Mouse (Mus musculus) embryonic facial prominence, embryonic 14.5 days (tissue): ENCODE results near the gene Dram1. TPM values are rescaled to one million over a fixed set of nuclear protein-coding genes. Genes with fewer than 3 reads are reported as not detected.
A peak's percentile ranks its signal among the peaks of the same experiment; 100 is the strongest.

Experiments used
- ATAC-seq: fragments of 200-750 bp; cut with Nextera tagmentation; 2 replicates; pipeline ENCODE4 v1.8.0; 2017; ENCODE audit warnings: low read depth, moderate number of reproducible peaks, moderate TSS enrichment
- DNase-seq: peaks from one replicate; pipeline ENCODE4 v3.0.0-alpha.2; 2015; ENCODE audit warnings: low spot score
- H3K27ac ChIP-seq: fragments of 300-500 bp; sonication (generic); replicated peaks from 2 replicates; pipeline ENCODE4 v1.5.1; 2014; ENCODE audit warnings: low read depth, mild to moderate bottlenecking, low read length, moderate library complexity
- H3K27me3 ChIP-seq: fragments of 300-500 bp; sonication (generic); replicated peaks from 2 replicates; pipeline ENCODE4 v1.6.1; 2014; ENCODE audit warnings: low read length; ENCODE audit not compliant: control insufficient read depth, insufficient read depth
- H3K36me3 ChIP-seq: fragments of 300-500 bp; sonication (generic); 2 replicates; pipeline ENCODE4 v1.6.1; 2014; ENCODE audit warnings: low read length, mixed read lengths; ENCODE audit not compliant: control insufficient read depth, insufficient read depth
- H3K4me1 ChIP-seq: fragments of 300-500 bp; sonication (generic); 2 replicates; pipeline ENCODE4 v1.6.1; 2014; ENCODE audit warnings: antibody characterized with exemption, low read length; ENCODE audit not compliant: control insufficient read depth, insufficient read depth
- H3K4me2 ChIP-seq: fragments of 300-500 bp; sonication (generic); 2 replicates; pipeline ENCODE4 v1.6.1; 2014; ENCODE audit warnings: low read depth, mild to moderate bottlenecking, low read length, moderate library complexity, mixed read lengths
- H3K4me3 ChIP-seq: fragments of 300-500 bp; sonication (generic); 2 replicates; pipeline ENCODE4 v1.5.1; 2014; ENCODE audit warnings: low read depth, mild to moderate bottlenecking, low read length
- H3K9ac ChIP-seq: fragments of 300-500 bp; sonication (generic); 2 replicates; pipeline ENCODE4 v1.6.1; 2014; ENCODE audit warnings: low read depth, mild to moderate bottlenecking, low read length, moderate library complexity, mixed read lengths
- H3K9me3 ChIP-seq: fragments of 300-500 bp; sonication (generic); 2 replicates; pipeline ENCODE4 v1.6.1; 2016; ENCODE audit warnings: low read length; ENCODE audit not compliant: control insufficient read depth
- WGBS: fragments of 180-500 bp; shearing (Covaris S2); extraction: QIAGEN DNeasy Blood & Tissue Kit; methylation state at CpG from one replicate; pipeline ENCODE4 v1.1.7; 2014; 5-methylcytosine and 5-hydroxymethylcytosine counted together
- polyA plus RNA-seq: library from polyadenylated mRNA; unstranded; fragments of >200 nt; fragmentation: Nextera tagmentation; extraction: Ambion mirVana; gene quantifications from 2 replicates; pipeline ENCODE4 v1.2.1, GENCODE M21; 2014

The Dram1 gene
- polyA plus RNA-seq, 1 experiment from 2014 or later, result 5.7 TPM

- ATAC-seq, result no peak
Observed at GRCm38 (mm10) chr10:88409751-88410150, 30.9 kb upstream of the Dram1 start.

GRCm38 (mm10) chr10:88407875-88408631 is 29.2 kb upstream of the Dram1 start:
- ATAC-seq, result no peak
- WGBS, result 89% methylated on average over 12 of the region's 12 CpGs

More at GRCm38 (mm10) chr10:88409751-88410150, 30.9 kb upstream of the Dram1 start:
- Histone ChIP-seq H3K27ac (no peak overlapping the region), H3K36me3 (no peaks in the 10 kb centered on the region), H3K4me1 (no peaks in the 10 kb centered on the region), H3K9ac (no peak overlapping the region), H3K4me3 (no peak overlapping the region), H3K27me3 (no peaks in the 10 kb centered on the region), H3K4me2 (no peak overlapping the region), H3K9me3 (no peaks in the 10 kb centered on the region)
- 55% methylated on average over 2 of the region's 2 CpGs for WGBS
- no peak for DNase-seq

GRCm38 (mm10) chr10:88405812-88406211 is 26.9 kb upstream of the Dram1 start:
- ATAC-seq (no peak), DNase-seq (no peak)
- Histone ChIP-seq H3K4me3 (no peak overlapping the region), H3K27ac (no peak overlapping the region), H3K4me1 (no peaks in the 10 kb centered on the region), H3K9me3 (no peaks in the 10 kb centered on the region), H3K36me3 (peaks cover 4% of the 10 kb centered on the region; the same call in 1 of the 2 replicates), H3K27me3 (no peaks in the 10 kb centered on the region), H3K4me2 (no peak overlapping the region), H3K9ac (no peak overlapping the region)
- 82% methylated on average over 7 of the region's 7 CpGs for WGBS

More at GRCm38 (mm10) chr10:88407875-88408631, 29.2 kb upstream of the Dram1 start:
- DNase-seq, result no peak
- no peak overlapping the region for H3K4me2 ChIP-seq
- no peak overlapping the region for H3K4me3 ChIP-seq
- no peaks in the 10 kb centered on the region for H3K36me3 ChIP-seq
- H3K27ac ChIP-seq, result no peak overlapping the region
- no peak overlapping the region for H3K9ac ChIP-seq
- no peaks in the 10 kb centered on the region for H3K4me1 ChIP-seq
- no peaks in the 10 kb centered on the region for H3K27me3 ChIP-seq
- no peaks in the 10 kb centered on the region for H3K9me3 ChIP-seq

GRCm38 (mm10) chr10:88404220-88404619 is 25.3 kb upstream of the Dram1 start:
- no peak overlapping the region for H3K4me3 ChIP-seq
- H3K9me3 ChIP-seq, result no peaks in the 10 kb centered on the region
- H3K27ac ChIP-seq, result no peak overlapping the region
- H3K4me1 ChIP-seq, result no peaks in the 10 kb centered on the region
- ATAC-seq (no peak), DNase-seq (no peak)
- H3K27me3 ChIP-seq, result no peaks in the 10 kb centered on the region
- H3K4me2 ChIP-seq, result no peak overlapping the region
- peaks cover 4% of the 10 kb centered on the region; the same call in 1 of the 2 replicates for H3K36me3 ChIP-seq
- 78% methylated on average over 6 of the region's 6 CpGs for WGBS
- H3K9ac ChIP-seq, result no peak overlapping the region

- ATAC-seq, result no peak
- Histone ChIP-seq H3K4me2 (no peak overlapping the region), H3K9me3 (no peaks in the 10 kb centered on the region), H3K36me3 (peaks cover 4% of the 10 kb centered on the region; the same call in 1 of the 2 replicates), H3K4me3 (no peak overlapping the region), H3K9ac (no peak overlapping the region), H3K27ac (no peak overlapping the region), H3K27me3 (no peaks in the 10 kb centered on the region), H3K4me1 (no peaks in the 10 kb centered on the region)
- no peak for DNase-seq
- WGBS, result 92% methylated on average over 4 of the region's 4 CpGs
Observed at GRCm38 (mm10) chr10:88403021-88403420, 24.1 kb upstream of the Dram1 start.

GRCm38 (mm10) chr10:88399271-88399670 is 20.4 kb upstream of the Dram1 start:
- no peak overlapping the region for H3K4me3 ChIP-seq
- no peak overlapping the region for H3K27ac ChIP-seq
- H3K4me2 ChIP-seq, result no peak overlapping the region
- WGBS, result 91% methylated on average over 5 of the region's 5 CpGs
- no peaks in the 10 kb centered on the region for H3K9me3 ChIP-seq
- H3K27me3 ChIP-seq, result no peaks in the 10 kb centered on the region
- no peak for DNase-seq
- no peaks in the 10 kb centered on the region for H3K4me1 ChIP-seq
- ATAC-seq, result no peak
- H3K36me3 ChIP-seq, result peaks cover 4% of the 10 kb centered on the region; the same call in 1 of the 2 replicates
- no peak overlapping the region for H3K9ac ChIP-seq

- Histone ChIP-seq H3K4me1 (no peaks in the 10 kb centered on the region), H3K4me3 (no peak overlapping the region), H3K36me3 (peaks cover 4% of the 10 kb centered on the region; the same call in 1 of the 2 replicates), H3K27ac (no peak overlapping the region), H3K9me3 (no peaks in the 10 kb centered on the region), H3K4me2 (no peak overlapping the region), H3K9ac (no peak overlapping the region), H3K27me3 (no peaks in the 10 kb centered on the region)
- DNase-seq (no peak), ATAC-seq (no peak)
- 73% methylated on average over 6 of the region's 6 CpGs for WGBS
Observed at GRCm38 (mm10) chr10:88398668-88399243, 19.9 kb upstream of the Dram1 start.

- no peak overlapping the region for H3K4me2 ChIP-seq
- H3K4me1 ChIP-seq, result peaks cover 13% of the 10 kb centered on the region
- no peak overlapping the region for H3K9ac ChIP-seq
- no peaks in the 10 kb centered on the region for H3K36me3 ChIP-seq
- peak; percentile 75; the same call in 1 of the 2 replicates for ATAC-seq
- WGBS, result 86% methylated on average over 9 of the region's 9 CpGs
- peak; percentile 36 for DNase-seq
- H3K27me3 ChIP-seq, result no peaks in the 10 kb centered on the region
- no peaks in the 10 kb centered on the region for H3K9me3 ChIP-seq
- H3K4me3 ChIP-seq, result no peak overlapping the region
- H3K27ac ChIP-seq, result no peak overlapping the region
Observed at GRCm38 (mm10) chr10:88392181-88392847, 13.4 kb upstream of the Dram1 start.
